Mouse (Mus musculus): Measurements from ENCODE around the gene Islr2.

Islr2 gene

GRCm38 (mm10) chr9:58196610-58197567 is 7.2 kb downstream of the Islr2 start:
- no peak for DNase-seq

- no peak for DNase-seq
Observed at GRCm38 (mm10) chr9:58196141-58196540, 8.0 kb downstream of the Islr2 start.

- no peak for DNase-seq
Observed at GRCm38 (mm10) chr9:58195671-58196070, 8.4 kb downstream of the Islr2 start.

- DNase-seq, result no peak
Observed at GRCm38 (mm10) chr9:58194222-58194621, 9.9 kb downstream of the Islr2 start.

- no peak for DNase-seq
Observed at GRCm38 (mm10) chr9:58184456-58184855, 19.7 kb downstream of the Islr2 start.

- DNase-seq, result no peak
Observed at GRCm38 (mm10) chr9:58179390-58179789, 24.7 kb downstream of the Islr2 start.

- DNase-seq, result no peak
Observed at GRCm38 (mm10) chr9:58177165-58177564, 27.0 kb downstream of the Islr2 start.

GRCm38 (mm10) chr9:58175745-58176487 is 28.2 kb downstream of the Islr2 start:
- no peak for DNase-seq

- DNase-seq, result no peak
Observed at GRCm38 (mm10) chr9:58174818-58175251, 29.3 kb downstream of the Islr2 start.

- no peak for DNase-seq
Observed at GRCm38 (mm10) chr9:58172863-58173262, 31.3 kb downstream of the Islr2 start.

- DNase-seq, result no peak
Observed at GRCm38 (mm10) chr9:58169426-58169825, 34.7 kb downstream of the Islr2 start.

GRCm38 (mm10) chr9:58168880-58169279 is 35.2 kb downstream of the Islr2 start:
- no peak for DNase-seq

GRCm38 (mm10) chr9:58165779-58166178 is 38.3 kb downstream of the Islr2 start:
- DNase-seq, result no peak

- DNase-seq, result no peak
Observed at GRCm38 (mm10) chr9:58163146-58163545, 41.0 kb downstream of the Islr2 start.

GRCm38 (mm10) chr9:58162173-58162572 is 41.9 kb downstream of the Islr2 start:
- no peak for DNase-seq

GRCm38 (mm10) chr9:58160315-58160714 is 43.8 kb downstream of the Islr2 start:
- DNase-seq, result no peak

- DNase-seq, result no peak
Observed at GRCm38 (mm10) chr9:58159855-58160254, 44.3 kb downstream of the Islr2 start.

GRCm38 (mm10) chr9:58158541-58159311 is 45.4 kb downstream of the Islr2 start:
- peak in 1 of 2 experiments; percentile 12 for DNase-seq

GRCm38 (mm10) chr9:58157838-58158237 is 46.3 kb downstream of the Islr2 start:
- no peak for DNase-seq

- no peak for DNase-seq
Observed at GRCm38 (mm10) chr9:58156819-58157560, 47.1 kb downstream of the Islr2 start.

GRCm38 (mm10) chr9:58155366-58155765 is 48.8 kb downstream of the Islr2 start:
- peak; percentile 71 to 80 for DNase-seq

GRCm38 (mm10) chr9:58153095-58153494 is 51.0 kb downstream of the Islr2 start:
- DNase-seq, result no peak
